8 mouse cellular contexts compared by ENCODE assay signal in the genomic region with DNA sequence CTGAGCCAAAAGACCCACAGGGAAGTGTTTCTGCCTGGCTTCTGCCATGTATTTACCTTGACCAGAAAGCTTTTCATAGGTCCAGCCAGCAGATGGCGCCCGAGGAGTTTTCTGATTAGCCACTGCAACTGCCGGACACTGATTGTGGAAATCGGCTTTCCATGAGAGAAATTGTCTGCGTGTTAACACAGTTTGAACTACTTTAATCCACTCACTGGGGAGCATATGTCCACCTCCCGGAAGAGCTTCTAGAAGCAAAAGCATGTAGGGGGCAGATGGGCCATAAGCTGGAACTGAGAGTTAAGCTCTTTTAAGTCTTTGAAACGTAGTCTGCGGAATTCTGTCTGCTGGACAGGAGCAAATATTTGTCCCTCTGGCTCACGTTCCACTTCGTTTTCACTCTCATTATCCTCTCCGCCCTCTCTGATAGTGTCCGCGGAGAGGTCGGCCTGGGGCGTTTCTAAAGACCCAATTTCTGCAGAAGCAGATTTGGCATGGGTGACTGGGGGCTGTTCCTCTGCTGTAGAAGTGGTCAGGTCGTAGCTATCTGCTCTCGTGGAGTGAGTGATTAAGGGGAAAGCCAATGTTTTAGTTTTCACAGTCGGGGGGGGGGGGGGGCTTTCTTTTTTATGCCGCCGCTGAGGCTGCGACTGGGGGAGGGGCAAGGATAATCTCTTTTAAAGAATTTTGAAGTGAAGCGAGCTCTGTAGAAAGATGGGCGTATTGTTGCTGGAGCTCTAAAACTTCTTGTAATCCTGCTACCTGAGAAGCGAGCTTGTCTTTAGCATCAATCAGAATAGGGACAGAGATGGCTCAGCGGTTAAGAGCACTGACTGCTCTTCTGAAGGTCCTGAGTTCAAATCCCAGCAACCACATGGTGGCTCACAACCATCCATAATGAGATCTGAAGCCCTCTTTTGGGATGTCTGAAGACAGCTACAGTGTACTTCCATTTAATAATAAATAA. TPM values are rescaled to one million over a fixed set of nuclear protein-coding genes. Genes with fewer than 3 reads are reported as not detected.
DNase-seq lines count a peak whose midpoint lies in the region; ATAC-seq and TF ChIP-seq lines count a peak whose summit lies in the region.

No protein-coding gene starts in this region.

- TF ChIP-seq POLR2A in cortical plate, adult 2 months (IDR thresholded peaks at IDR 0.05; ENCODE audit: extremely low read depth, insufficient read depth, low read length): no peak

- peak; percentile 70 for TF ChIP-seq CTCF in cortical plate, adult 2 months (IDR thresholded peaks at IDR 0.05; ENCODE audit: extremely low read depth, insufficient read depth, low read length)

- ATAC-seq in megakaryocyte progenitor cell, adult 5-6 weeks (replicated peaks; ENCODE audit: poor library complexity): peak; percentile 95
- no peak; the same call in 1 of the 2 replicates for ATAC-seq in erythroblast, adult 5-6 weeks (replicated peaks; ENCODE audit: low FRiP score, poor library complexity, severe bottlenecking)

- no peaks in the 10 kb centered on the region for H3K4me1 ChIP-seq in cortical plate, adult 2 months (ENCODE audit: control insufficient read depth, insufficient read depth, low read length)

- no peak overlapping the region for H3K27ac ChIP-seq in cortical plate, adult 2 months (ENCODE audit: insufficient read depth, low read length)

- H3K4me3 ChIP-seq in cortical plate, adult 2 months (ENCODE audit: insufficient read depth, low read length): peak overlapping the region; percentile 28

- peak; percentile 85 to 95 for DNase-seq in adrenal gland, adult (ENCODE audit: inconsistent age in 2 of 2, low spot score in 1 of 2)
- DNase-seq in gastrocnemius, postnatal 10 days: peak; percentile 91
- DNase-seq in hindlimb bud, embryonic 11.5 days (ENCODE audit: extremely low spot score, low read depth, low spot score): peak; percentile 73
- peak; percentile 64 to 84 for DNase-seq in left cerebral cortex, adult 8-10 months (ENCODE audit: low spot score in 2 of 2)
- DNase-seq in right cerebral cortex, postnatal 36 days (ENCODE audit: low spot score in 2 of 2): peak; percentile 76 to 77

RNA-seq across cellular contexts. Expression of gene Vmn2r1, which starts 41.2 kb away (rescaled TPM):
- polyA plus RNA-seq in cortical plate, adult 2 months (2012; rRNA removed): 0.38 and 0.42 TPM in 2 replicates
- under 1 TPM; 0.28 to 0.32 TPM for total RNA-seq in gastrocnemius, postnatal 10 days (2021)
- 1 to 10 TPM in 1 of 4 experiments, under 1 TPM in 3; 0.48 to 1.0 (median 0.73) TPM for total RNA-seq in left cerebral cortex, adult 8-10 months (2022)
- total RNA-seq in megakaryocyte progenitor cell, adult 5-6 weeks (2015): 0.02 TPM in 1 of 2 replicates, not detected in the other
- not detected in 2 replicates for total RNA-seq in megakaryocyte progenitor cell, adult 5-6 weeks (2017)
- total RNA-seq in erythroblast, adult 5-6 weeks (2015; ENCODE audit: low replicate concordance): not detected in 2 replicates
- total RNA-seq in erythroblast, adult 5-6 weeks (2017; ENCODE audit: low replicate concordance): not detected in 2 replicates
